Mouse (Mus musculus): ENCODE measurements around the gene Tent4a. TPM values are rescaled to one million over a fixed set of nuclear protein-coding genes. Genes with fewer than 3 reads are reported as not detected.

Gene Tent4a
- total and polyA plus RNA-seq, 3 experiments = 3.6 to 8.8 (median 5.7) TPM

DNA sequence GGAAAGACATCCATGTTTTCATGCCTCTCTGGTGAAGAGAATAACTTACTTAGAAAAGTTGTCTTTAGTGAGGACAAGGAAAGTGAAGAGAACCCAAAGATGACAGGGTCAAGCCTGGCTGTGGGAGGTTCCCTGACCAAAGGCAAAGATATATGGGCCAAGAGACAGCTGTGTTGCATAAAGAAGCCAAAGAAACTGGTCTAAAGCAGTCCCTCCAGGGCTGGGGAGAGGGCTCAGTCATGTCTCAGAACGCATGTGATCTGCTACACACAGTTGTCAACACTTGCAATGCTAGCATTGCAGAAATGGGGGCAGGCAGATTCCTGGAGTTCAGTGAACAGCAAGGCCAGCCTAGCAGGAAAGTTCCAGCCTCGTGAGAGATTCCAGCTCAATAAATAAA is 77.3 kb downstream of the Tent4a start:
- Histone ChIP-seq H3K27me3 (replicated peaks) (no peaks in the 10 kb centered on the region), H3K9me3 (replicated peaks; ENCODE audit: low read length) (no peaks in the 10 kb centered on the region), H3K4me3 (replicated peaks in 1 of 3; ENCODE audit: low read depth in 2 of 3, low read length in 2 of 3, poor library complexity in 1 of 3) (no peak overlapping the region), H3K9ac (ENCODE audit: insufficient read depth, low read depth) (no peak overlapping the region), H3K27ac (ENCODE audit: insufficient read depth, low read depth) (no peak overlapping the region), H3K4me1 (ENCODE audit: control insufficient read depth in 1 of 2, insufficient read depth in 2 of 2) (peaks cover 0 to 7% of the 10 kb centered on the region in 2 experiments; a peak in 2 of 4 replicates), H3K4me2 (ENCODE audit: insufficient read depth, low read depth, poor library complexity, severe bottlenecking) (no peak overlapping the region), H3K79me2 (replicated peaks; ENCODE audit: control insufficient read depth, extremely low read depth, insufficient read depth, poor library complexity, severe bottlenecking) (no peaks in the 10 kb centered on the region), H3K36me3 (replicated peaks in 1 of 2; ENCODE audit: control insufficient read depth in 1 of 2, insufficient read depth in 1 of 2, low read length in 1 of 2) (no peaks in the 10 kb centered on the region)
- no peak for DNase-seq (ENCODE audit: extremely low read depth)
- in situ Hi-C loops (cut with MboI; ENCODE audit: low pct_ligation_motif_present, low pct_unique_long_range_greater_than_20kb, low sequenced_read_pairs) = loop anchor here (10.0 kb wide), 2 partner anchors 72 to 872 kb away; partner anchors contain the start of genes Fastkd3 and Mtrr
- TF ChIP-seq MAZ (IDR thresholded peaks at IDR 0.05; ENCODE audit: low read depth, low read length) (no peak), CHD1 (IDR thresholded peaks at IDR 0.05; ENCODE audit: low read depth, low read length) (no peak), RAD21 (IDR thresholded peaks at IDR 0.05; ENCODE audit: low read depth, low read length) (no peak), ZC3H11A (IDR thresholded peaks at IDR 0.05; ENCODE audit: low read depth, low read length) (no peak), SMC3 (IDR thresholded peaks at IDR 0.05; ENCODE audit: low read depth, low read length) (no peak), TCF12 (IDR thresholded peaks at IDR 0.05; ENCODE audit: low read depth, low read length) (no peak), PAX5 (IDR thresholded peaks at IDR 0.05; ENCODE audit: low read length) (no peak), ZKSCAN1 (IDR thresholded peaks at IDR 0.05; ENCODE audit: borderline replicate concordance, low read depth, low read length) (no peak), MAFK (IDR thresholded peaks at IDR 0.05; ENCODE audit: insufficient replicate concordance, low read length) (no peak), USF2 (conservative IDR thresholded peaks at IDR 0.05; ENCODE audit: low read depth, low read length) (no peak), NELFE (IDR thresholded peaks at IDR 0.05; ENCODE audit: low read depth, low read length) (no peak), JUN (IDR thresholded peaks at IDR 0.05; ENCODE audit: insufficient read depth, low read depth, low read length) (no peak), JUND (conservative IDR thresholded peaks at IDR 0.05; ENCODE audit: low read depth, low read length) (no peak), ELF1 (IDR thresholded peaks at IDR 0.05; ENCODE audit: low read depth, low read length) (no peak), TBP (conservative IDR thresholded peaks at IDR 0.05; ENCODE audit: low read depth, low read length) (no peak)
- dilution Hi-C loops (cut with MboI; ENCODE audit: extremely low pct_ligation_motif_present, extremely low pct_unique_long_range_greater_than_20kb, low sequenced_read_pairs) = no loop called here

DNA sequence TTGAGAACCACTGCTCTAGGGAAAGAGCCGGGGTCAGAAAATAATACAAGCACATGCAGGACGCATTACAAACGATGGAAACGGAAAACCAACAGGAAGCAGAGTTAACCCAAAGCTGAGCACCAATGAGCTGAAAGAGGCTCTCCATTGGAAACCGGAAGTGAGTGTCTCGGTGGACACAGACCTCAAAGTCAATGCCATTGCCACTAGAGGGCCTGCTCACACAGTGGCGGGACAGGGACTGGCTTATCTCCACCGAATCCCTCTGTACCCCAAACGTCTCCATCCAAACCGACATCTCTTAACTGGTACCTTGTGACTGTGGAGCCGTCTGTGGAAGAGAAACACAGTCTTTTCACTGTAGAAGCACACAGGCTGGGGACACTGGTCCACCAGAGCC is 77.8 kb downstream of the Tent4a start:
- in situ Hi-C loops (cut with MboI; ENCODE audit: low pct_ligation_motif_present, low pct_unique_long_range_greater_than_20kb, low sequenced_read_pairs) = loop anchor here (10.0 kb wide), 2 partner anchors 72 to 872 kb away; partner anchors contain the start of genes Fastkd3 and Mtrr
- H3K9ac ChIP-seq (ENCODE audit: insufficient read depth, low read depth) = no peak overlapping the region
- dilution Hi-C loops (cut with MboI; ENCODE audit: extremely low pct_ligation_motif_present, extremely low pct_unique_long_range_greater_than_20kb, low sequenced_read_pairs) = no loop called here
- H3K27me3 ChIP-seq (replicated peaks) = no peaks in the 10 kb centered on the region
- H3K4me2 ChIP-seq (ENCODE audit: insufficient read depth, low read depth, poor library complexity, severe bottlenecking) = no peak overlapping the region
- no peaks in the 10 kb centered on the region for H3K79me2 ChIP-seq (replicated peaks; ENCODE audit: control insufficient read depth, extremely low read depth, insufficient read depth, poor library complexity, severe bottlenecking)
- H3K4me1 ChIP-seq (ENCODE audit: control insufficient read depth in 1 of 2, insufficient read depth in 2 of 2) = peaks cover 0 to 7% of the 10 kb centered on the region in 2 experiments; a peak in 2 of 4 replicates
- H3K36me3 ChIP-seq (replicated peaks in 1 of 2; ENCODE audit: control insufficient read depth in 1 of 2, insufficient read depth in 1 of 2, low read length in 1 of 2) = no peaks in the 10 kb centered on the region
- no peak overlapping the region for H3K4me3 ChIP-seq (replicated peaks in 1 of 3; ENCODE audit: low read depth in 2 of 3, low read length in 2 of 3, poor library complexity in 1 of 3)
- no peak for TF ChIP-seq CHD1 (IDR thresholded peaks at IDR 0.05; ENCODE audit: low read depth, low read length)
- TF ChIP-seq MXI1 (IDR thresholded peaks at IDR 0.05; ENCODE audit: low read depth, low read length) = no peak
- TF ChIP-seq MEF2A (IDR thresholded peaks at IDR 0.05; ENCODE audit: borderline replicate concordance, low read depth, low read length) = no peak
- peak in 1 of 2 experiments; percentile 15; a peak in 1 of 4 replicates for TF ChIP-seq CTCF (conservative IDR thresholded peaks at IDR 0.05 in 1 of 2, IDR thresholded peaks at IDR 0.05 in 1 of 2; ENCODE audit: low read depth in 2 of 2, low read length in 2 of 2)
- TF ChIP-seq TBP (conservative IDR thresholded peaks at IDR 0.05; ENCODE audit: low read depth, low read length) = no peak
- no peak for TF ChIP-seq IRF4 (IDR thresholded peaks at IDR 0.05; ENCODE audit: low read depth, low read length)
- H3K9me3 ChIP-seq (replicated peaks; ENCODE audit: low read length) = no peaks in the 10 kb centered on the region
- DNase-seq (ENCODE audit: extremely low read depth) = no peak
- no peak overlapping the region for H3K27ac ChIP-seq (ENCODE audit: insufficient read depth, low read depth)

Measured in CH12.LX (cell line).